Mouse (Mus musculus): ENCODE data around the gene Cacnb4. TPM values are rescaled to one million over a fixed set of nuclear protein-coding genes. Genes with fewer than 3 reads are reported as not detected.

Cacnb4 gene
- polyA plus RNA-seq, 1 experiment from 2014 or later = 0.30 TPM

DNA sequence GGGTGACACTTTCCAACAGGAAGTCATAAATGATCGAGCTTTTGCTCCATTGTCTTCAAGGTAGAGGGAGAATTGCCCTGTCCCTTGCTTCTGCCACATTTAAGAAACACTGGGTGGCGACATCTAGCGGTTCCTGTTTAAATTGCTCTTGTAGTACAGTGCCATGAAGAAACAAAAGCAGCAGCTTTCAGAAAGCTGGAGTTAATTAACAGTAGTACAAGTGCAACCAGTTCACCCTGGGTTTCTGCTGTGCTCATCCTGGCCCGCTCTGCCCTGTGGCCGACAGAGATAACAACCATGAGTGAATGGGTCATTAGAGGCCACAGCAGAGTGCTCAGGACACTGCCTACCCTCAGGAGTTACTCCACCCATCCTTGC is 85.7 kb downstream of the Cacnb4 start:
- Histone ChIP-seq H3K27me3 (ENCODE audit: control insufficient read depth, insufficient read depth, low read length) (no peaks in the 10 kb centered on the region), H3K4me3 (ENCODE audit: low read depth, low read length) (no peak overlapping the region), H3K4me1 (ENCODE audit: control insufficient read depth, insufficient read depth, low read length) (peaks cover 10% of the 10 kb centered on the region), H3K27ac (ENCODE audit: low read depth, low read length) (peak overlapping the region; percentile 54; the same call in 1 of the 2 replicates), H3K36me3 (ENCODE audit: control insufficient read depth, insufficient read depth, low read length) (no peaks in the 10 kb centered on the region), H3K9ac (ENCODE audit: low read depth, low read length) (peak overlapping the region; percentile 6; the same call in 1 of the 2 replicates), H3K9me3 (replicated peaks; ENCODE audit: control insufficient read depth, low read length) (no peaks in the 10 kb centered on the region), H3K4me2 (peak overlapping the region; percentile 48)
- ATAC-seq (replicated peaks; ENCODE audit: insufficient number of reproducible peaks, low FRiP score, low TSS enrichment) = peak; percentile 83
- 5% methylated on average over 5 of the region's 5 CpGs for WGBS (ENCODE audit: insufficient replicate concordance)

DNA sequence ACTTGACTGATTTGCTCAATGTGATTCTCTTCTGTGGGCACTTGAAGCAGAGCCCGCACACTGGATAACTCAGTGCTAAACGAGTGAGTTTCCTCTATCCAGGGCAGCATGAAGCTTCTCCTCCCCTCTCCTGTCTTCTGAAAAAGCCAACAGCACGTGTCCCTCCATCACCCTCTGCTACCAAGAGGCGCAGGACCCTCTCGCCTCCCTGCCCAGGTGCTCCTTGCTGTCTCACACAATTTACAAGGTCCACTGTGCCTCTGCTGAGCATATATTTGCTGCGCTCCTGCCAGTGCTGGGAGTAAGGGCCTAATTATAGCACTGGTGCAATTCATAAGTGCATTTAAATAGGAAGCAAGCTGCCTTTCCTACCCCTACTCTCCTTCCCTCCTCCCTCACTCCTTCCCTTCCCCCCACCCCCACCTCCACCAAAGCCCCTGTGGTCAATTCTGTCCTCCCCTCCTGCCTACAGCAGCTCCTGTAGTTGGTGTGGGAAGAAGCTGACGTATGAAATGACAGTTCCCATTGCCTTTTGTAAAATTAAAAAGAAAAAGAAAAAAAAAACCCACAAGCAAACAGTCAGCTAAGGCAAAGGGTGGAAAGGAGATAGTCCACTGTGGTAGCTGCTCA is 86.2 kb downstream of the Cacnb4 start:
- no peaks in the 10 kb centered on the region for H3K9me3 ChIP-seq (replicated peaks; ENCODE audit: control insufficient read depth, low read length)
- H3K36me3 ChIP-seq (ENCODE audit: control insufficient read depth, insufficient read depth, low read length) = no peaks in the 10 kb centered on the region
- no peak for ATAC-seq (replicated peaks; ENCODE audit: insufficient number of reproducible peaks, low FRiP score, low TSS enrichment)
- H3K27ac ChIP-seq (ENCODE audit: low read depth, low read length) = peak overlapping the region; percentile 54; the same call in 1 of the 2 replicates
- H3K9ac ChIP-seq (ENCODE audit: low read depth, low read length) = peak overlapping the region; percentile 6; the same call in 1 of the 2 replicates
- peak overlapping the region; percentile 48 for H3K4me2 ChIP-seq
- peaks cover 10% of the 10 kb centered on the region for H3K4me1 ChIP-seq (ENCODE audit: control insufficient read depth, insufficient read depth, low read length)
- WGBS (ENCODE audit: insufficient replicate concordance) = 61% methylated on average over 7 of the region's 7 CpGs
- no peaks in the 10 kb centered on the region for H3K27me3 ChIP-seq (ENCODE audit: control insufficient read depth, insufficient read depth, low read length)
- H3K4me3 ChIP-seq (ENCODE audit: low read depth, low read length) = no peak overlapping the region

DNA sequence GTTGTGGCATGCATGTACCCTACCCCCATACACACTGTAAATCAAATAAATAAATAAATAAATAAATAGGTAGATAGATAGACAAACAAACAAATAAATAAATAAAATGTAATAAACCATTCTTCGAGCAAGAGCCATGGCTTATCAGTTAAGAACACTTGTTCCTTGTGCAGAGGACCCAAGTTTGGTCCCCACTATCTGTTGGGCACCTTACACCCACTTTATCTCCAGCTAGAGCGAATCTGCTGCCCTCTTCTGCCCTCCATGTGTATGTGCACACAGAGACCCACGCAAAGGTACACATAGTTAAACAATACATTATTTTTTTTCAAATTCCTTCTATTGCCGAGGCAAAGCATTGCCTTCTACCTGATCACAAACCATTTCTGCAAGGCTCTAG is 87.1 kb downstream of the Cacnb4 start:
- Histone ChIP-seq H3K36me3 (ENCODE audit: control insufficient read depth, insufficient read depth, low read length) (no peaks in the 10 kb centered on the region), H3K9me3 (replicated peaks; ENCODE audit: control insufficient read depth, low read length) (no peaks in the 10 kb centered on the region), H3K9ac (ENCODE audit: low read depth, low read length) (no peak overlapping the region), H3K4me1 (ENCODE audit: control insufficient read depth, insufficient read depth, low read length) (peaks cover 10% of the 10 kb centered on the region), H3K4me2 (no peak overlapping the region), H3K27ac (ENCODE audit: low read depth, low read length) (no peak overlapping the region; the same call in 1 of the 2 replicates), H3K4me3 (ENCODE audit: low read depth, low read length) (no peak overlapping the region), H3K27me3 (ENCODE audit: control insufficient read depth, insufficient read depth, low read length) (no peaks in the 10 kb centered on the region)
- no peak for ATAC-seq (replicated peaks; ENCODE audit: insufficient number of reproducible peaks, low FRiP score, low TSS enrichment)
- 81% methylated on average over 4 of the region's 4 CpGs for WGBS (ENCODE audit: insufficient replicate concordance)

DNA sequence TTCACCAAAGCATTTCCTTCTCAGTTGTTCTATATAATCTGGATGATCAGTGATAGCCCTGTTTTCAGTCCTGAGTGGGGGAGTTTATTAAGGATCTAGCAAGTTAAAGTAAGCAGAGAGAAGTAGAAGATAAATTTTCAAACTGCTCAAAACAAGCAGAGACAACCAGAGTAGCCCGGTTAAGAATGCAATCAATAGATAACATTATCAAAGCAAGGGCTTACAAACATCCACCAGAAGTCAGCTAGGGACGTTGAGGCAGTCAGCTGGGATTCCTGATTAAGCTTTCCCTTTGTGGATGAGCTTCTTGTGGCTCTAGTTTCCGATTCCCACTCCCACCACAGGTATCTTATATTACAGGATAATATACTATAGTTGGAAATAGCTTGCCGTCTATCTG is 91.2 kb downstream of the Cacnb4 start:
- Histone ChIP-seq H3K4me3 (ENCODE audit: low read depth, low read length) (no peak overlapping the region), H3K4me2 (no peak overlapping the region), H3K27me3 (ENCODE audit: control insufficient read depth, insufficient read depth, low read length) (no peaks in the 10 kb centered on the region), H3K36me3 (ENCODE audit: control insufficient read depth, insufficient read depth, low read length) (no peaks in the 10 kb centered on the region), H3K4me1 (ENCODE audit: control insufficient read depth, insufficient read depth, low read length) (peaks cover 7% of the 10 kb centered on the region), H3K9ac (ENCODE audit: low read depth, low read length) (no peak overlapping the region), H3K9me3 (replicated peaks; ENCODE audit: control insufficient read depth, low read length) (no peaks in the 10 kb centered on the region), H3K27ac (ENCODE audit: low read depth, low read length) (no peak overlapping the region)
- no peak for ATAC-seq (replicated peaks; ENCODE audit: insufficient number of reproducible peaks, low FRiP score, low TSS enrichment)
- WGBS (ENCODE audit: insufficient replicate concordance) = 45% methylated on average over 4 of the region's 4 CpGs

DNA sequence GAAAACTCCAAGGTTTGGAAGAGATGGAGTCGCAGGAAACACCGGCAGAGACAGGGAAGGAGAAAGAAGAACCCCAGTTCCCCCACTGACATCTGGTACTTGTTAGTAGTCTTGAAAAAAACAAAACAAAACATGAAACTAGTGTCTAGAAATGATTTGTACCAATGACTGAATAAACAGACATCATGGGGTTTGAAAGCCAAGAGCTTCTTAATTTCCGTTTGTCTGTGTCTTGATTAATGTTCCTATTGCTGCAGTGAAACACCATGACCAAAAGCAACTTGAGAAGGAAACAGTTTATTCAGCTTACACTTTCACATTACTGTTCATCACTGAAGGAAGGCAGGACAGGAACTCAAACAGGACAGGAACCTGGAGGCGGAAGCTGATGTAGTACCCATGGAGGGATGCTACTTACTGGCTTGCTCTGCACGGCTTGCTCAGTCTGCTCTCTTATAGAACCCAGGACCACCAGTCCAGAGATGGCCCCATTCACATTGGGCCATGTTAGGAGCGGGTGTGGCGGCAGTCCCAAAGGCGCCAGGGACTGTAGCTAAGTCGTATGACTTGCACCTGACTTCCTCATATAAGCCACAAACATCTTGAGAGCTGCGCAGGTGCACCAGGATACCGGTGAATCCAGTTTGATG is 95.4 kb downstream of the Cacnb4 start:
- H3K4me1 ChIP-seq (ENCODE audit: control insufficient read depth, insufficient read depth, low read length) = peaks cover 5% of the 10 kb centered on the region; the same call in 1 of the 2 replicates
- ATAC-seq (replicated peaks; ENCODE audit: insufficient number of reproducible peaks, low FRiP score, low TSS enrichment) = no peak
- WGBS (ENCODE audit: insufficient replicate concordance) = 87% methylated on average over 11 of the region's 11 CpGs
- H3K4me2 ChIP-seq = no peak overlapping the region
- no peak overlapping the region for H3K9ac ChIP-seq (ENCODE audit: low read depth, low read length)
- H3K9me3 ChIP-seq (replicated peaks; ENCODE audit: control insufficient read depth, low read length) = no peaks in the 10 kb centered on the region
- no peaks in the 10 kb centered on the region for H3K27me3 ChIP-seq (ENCODE audit: control insufficient read depth, insufficient read depth, low read length)
- no peaks in the 10 kb centered on the region for H3K36me3 ChIP-seq (ENCODE audit: control insufficient read depth, insufficient read depth, low read length)
- no peak overlapping the region for H3K27ac ChIP-seq (ENCODE audit: low read depth, low read length)
- no peak overlapping the region for H3K4me3 ChIP-seq (ENCODE audit: low read depth, low read length)

DNA sequence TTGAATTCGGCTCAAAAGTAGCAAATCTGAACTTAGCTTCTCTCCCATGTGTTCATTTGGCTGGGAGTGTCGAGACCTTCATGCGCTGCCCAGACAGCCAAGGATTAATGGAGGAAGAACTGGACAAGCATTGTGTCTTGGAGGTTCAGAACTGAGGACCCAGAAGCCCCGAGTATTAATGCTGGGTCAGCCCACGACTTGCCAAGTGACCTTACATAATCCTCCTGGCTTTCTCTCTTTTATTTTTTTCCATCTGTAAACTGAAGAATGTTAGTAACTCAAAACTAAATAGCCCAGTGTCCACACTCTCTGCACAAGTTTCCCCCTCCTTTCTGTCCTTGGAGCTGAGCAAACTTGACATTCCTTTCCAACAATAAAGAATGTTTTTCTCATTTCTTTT is 95.9 kb downstream of the Cacnb4 start:
- peaks cover 5% of the 10 kb centered on the region; the same call in 1 of the 2 replicates for H3K4me1 ChIP-seq (ENCODE audit: control insufficient read depth, insufficient read depth, low read length)
- H3K27me3 ChIP-seq (ENCODE audit: control insufficient read depth, insufficient read depth, low read length) = no peaks in the 10 kb centered on the region
- no peak overlapping the region for H3K4me3 ChIP-seq (ENCODE audit: low read depth, low read length)
- H3K9me3 ChIP-seq (replicated peaks; ENCODE audit: control insufficient read depth, low read length) = no peaks in the 10 kb centered on the region
- no peak overlapping the region for H3K4me2 ChIP-seq
- ATAC-seq (replicated peaks; ENCODE audit: insufficient number of reproducible peaks, low FRiP score, low TSS enrichment) = no peak
- WGBS (ENCODE audit: insufficient replicate concordance) = 77% methylated on average over 5 of the region's 5 CpGs
- H3K36me3 ChIP-seq (ENCODE audit: control insufficient read depth, insufficient read depth, low read length) = no peaks in the 10 kb centered on the region
- H3K9ac ChIP-seq (ENCODE audit: low read depth, low read length) = no peak overlapping the region
- H3K27ac ChIP-seq (ENCODE audit: low read depth, low read length) = no peak overlapping the region

DNA sequence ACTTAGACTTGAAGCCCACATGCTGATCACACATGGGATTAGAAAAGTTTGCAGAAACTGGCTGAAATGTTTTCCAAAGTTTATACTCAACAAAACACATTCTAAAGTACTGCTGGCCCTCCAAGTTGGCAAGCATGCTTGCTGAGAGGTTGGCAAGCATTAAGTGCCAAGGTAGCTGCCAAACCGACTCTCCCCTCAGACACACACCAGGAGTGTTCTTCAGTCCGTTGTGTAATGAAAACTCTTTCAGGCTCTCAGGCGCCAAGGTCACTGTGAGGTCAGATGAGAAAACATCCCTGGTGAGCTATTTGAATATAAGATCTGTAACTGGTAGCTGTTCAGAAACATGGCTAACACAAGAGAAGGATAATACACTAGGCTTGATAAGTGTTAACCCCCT is 97.8 kb downstream of the Cacnb4 start:
- Histone ChIP-seq H3K27ac (ENCODE audit: low read depth, low read length) (no peak overlapping the region), H3K9ac (ENCODE audit: low read depth, low read length) (no peak overlapping the region), H3K9me3 (replicated peaks; ENCODE audit: control insufficient read depth, low read length) (no peaks in the 10 kb centered on the region), H3K4me3 (ENCODE audit: low read depth, low read length) (no peak overlapping the region), H3K4me1 (ENCODE audit: control insufficient read depth, insufficient read depth, low read length) (peaks cover 5% of the 10 kb centered on the region; the same call in 1 of the 2 replicates), H3K4me2 (no peak overlapping the region), H3K27me3 (ENCODE audit: control insufficient read depth, insufficient read depth, low read length) (no peaks in the 10 kb centered on the region), H3K36me3 (ENCODE audit: control insufficient read depth, insufficient read depth, low read length) (no peaks in the 10 kb centered on the region)
- ATAC-seq (replicated peaks; ENCODE audit: insufficient number of reproducible peaks, low FRiP score, low TSS enrichment) = no peak
- WGBS (ENCODE audit: insufficient replicate concordance) = 48% methylated on average over 3 of the region's 3 CpGs

DNA sequence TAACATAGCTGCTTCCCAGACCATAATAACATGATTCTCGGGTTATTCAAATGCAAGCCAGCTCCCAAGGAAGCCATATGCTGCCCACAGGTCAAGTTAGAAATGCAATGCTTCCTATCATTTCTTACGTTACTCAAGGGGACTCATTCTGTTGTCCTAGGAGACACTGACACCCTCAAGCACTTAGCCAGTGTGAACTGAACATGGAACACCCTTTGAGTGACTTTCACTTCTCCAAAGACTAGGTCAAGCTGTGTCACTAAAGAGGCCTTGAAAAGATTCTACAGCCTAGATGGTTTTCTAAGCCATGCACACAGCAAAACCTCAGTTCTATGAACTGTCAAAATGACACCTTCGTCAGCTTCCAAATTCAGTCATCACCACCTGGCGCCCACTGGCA is 98.9 kb downstream of the Cacnb4 start:
- Histone ChIP-seq H3K4me1 (ENCODE audit: control insufficient read depth, insufficient read depth, low read length) (peaks cover 5% of the 10 kb centered on the region), H3K9ac (ENCODE audit: low read depth, low read length) (no peak overlapping the region), H3K4me2 (no peak overlapping the region), H3K36me3 (ENCODE audit: control insufficient read depth, insufficient read depth, low read length) (no peaks in the 10 kb centered on the region), H3K27me3 (ENCODE audit: control insufficient read depth, insufficient read depth, low read length) (no peaks in the 10 kb centered on the region), H3K27ac (ENCODE audit: low read depth, low read length) (no peak overlapping the region), H3K9me3 (replicated peaks; ENCODE audit: control insufficient read depth, low read length) (no peaks in the 10 kb centered on the region), H3K4me3 (ENCODE audit: low read depth, low read length) (no peak overlapping the region)
- no peak for ATAC-seq (replicated peaks; ENCODE audit: insufficient number of reproducible peaks, low FRiP score, low TSS enrichment)
- WGBS (ENCODE audit: insufficient replicate concordance) = 79% methylated on average over 4 of the region's 4 CpGs

DNA sequence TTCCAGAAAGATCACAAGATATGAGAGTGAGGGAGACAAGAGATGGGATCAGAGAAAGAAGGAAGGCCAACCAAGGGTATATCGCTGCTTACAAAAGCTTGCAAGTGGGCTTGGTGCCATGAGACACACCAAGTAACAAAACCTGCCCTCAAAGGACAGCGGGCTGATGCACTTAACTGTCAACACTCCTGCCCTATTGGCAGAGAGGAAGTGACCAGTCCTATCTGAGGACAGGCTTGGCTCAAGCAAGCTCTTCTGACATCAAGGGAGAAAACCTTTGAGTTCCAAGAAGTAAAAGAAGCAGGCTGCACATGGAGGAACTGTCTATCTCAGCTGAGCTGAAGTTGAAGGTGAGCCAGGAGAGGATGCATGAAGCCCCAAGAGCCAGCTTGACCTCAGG is 100.1 kb downstream of the Cacnb4 start:
- H3K27me3 ChIP-seq (ENCODE audit: control insufficient read depth, insufficient read depth, low read length) = no peaks in the 10 kb centered on the region
- H3K4me1 ChIP-seq (ENCODE audit: control insufficient read depth, insufficient read depth, low read length) = peaks cover 12% of the 10 kb centered on the region
- H3K36me3 ChIP-seq (ENCODE audit: control insufficient read depth, insufficient read depth, low read length) = no peaks in the 10 kb centered on the region
- H3K9me3 ChIP-seq (replicated peaks; ENCODE audit: control insufficient read depth, low read length) = no peaks in the 10 kb centered on the region
- H3K9ac ChIP-seq (ENCODE audit: low read depth, low read length) = no peak overlapping the region
- no peak overlapping the region for H3K4me2 ChIP-seq
- no peak overlapping the region for H3K27ac ChIP-seq (ENCODE audit: low read depth, low read length)
- ATAC-seq (replicated peaks; ENCODE audit: insufficient number of reproducible peaks, low FRiP score, low TSS enrichment) = no peak
- no peak overlapping the region for H3K4me3 ChIP-seq (ENCODE audit: low read depth, low read length)
- 69% methylated on average over 2 of the region's 2 CpGs for WGBS (ENCODE audit: insufficient replicate concordance)
